Mouse (Mus musculus) G1E-ER4 (cell line): Measurements from ENCODE around the gene Bahd1. TPM values are rescaled to one million over a fixed set of nuclear protein-coding genes. Genes with fewer than 3 reads are reported as not detected.

ENCODE experiments used
- GATA1 ChIP-seq: IDR thresholded peaks from one replicate; pipeline ENCODE4 v1.8.0; 2012; ENCODE audit warnings: low read length, inconsistent platforms
- polyA plus RNA-seq: library from polyadenylated mRNA; stranded (reverse); fragments of >175 nt; gene quantifications from 2 replicates; pipeline ENCODE4 v1.2.3, GENCODE M21; 2012

Bahd1 gene
- polyA plus RNA-seq = 60.4 and 68.6 TPM in 2 replicates

DNA sequence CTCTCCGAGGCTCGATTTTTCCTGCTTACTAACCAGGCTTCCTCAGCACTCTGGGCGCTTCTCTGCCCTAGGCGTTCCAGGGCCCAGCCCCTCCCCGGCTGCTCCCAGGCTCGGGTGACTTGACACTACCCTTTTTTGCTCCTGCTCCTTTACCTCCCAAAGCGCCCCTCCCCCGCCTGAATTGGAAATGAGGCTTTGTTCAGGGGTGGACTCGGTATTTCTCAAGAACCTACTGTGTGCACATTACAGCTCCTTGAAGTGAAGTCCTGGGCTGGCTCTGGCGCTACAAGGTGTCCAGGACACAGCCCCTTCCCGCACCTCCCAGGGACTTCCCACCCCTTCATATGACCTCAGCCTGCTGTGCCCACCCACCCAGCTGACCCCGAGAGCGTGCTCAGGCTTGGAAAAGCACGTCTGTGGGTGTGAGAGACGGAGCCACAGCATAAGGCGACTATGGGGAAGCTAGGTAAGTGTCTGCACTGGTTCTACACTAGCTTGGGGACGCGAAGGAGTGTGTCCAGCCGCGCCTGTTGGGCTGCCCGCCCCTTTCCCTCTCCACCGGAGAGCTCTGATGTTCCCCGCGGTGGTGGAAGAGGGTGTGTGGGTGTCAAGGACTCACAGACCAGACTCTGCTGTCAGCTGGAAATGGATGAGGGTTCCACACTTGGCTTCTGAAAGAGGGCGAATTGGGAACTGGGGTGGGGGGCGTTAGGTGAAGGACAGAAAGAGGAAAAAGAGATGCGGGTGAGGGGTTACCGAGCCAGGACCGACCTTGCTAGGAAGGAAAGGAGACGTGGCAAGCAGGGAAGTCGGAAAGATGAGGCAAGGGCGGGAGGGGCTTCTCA, at the start of gene Bahd1:
Gene Bahd1, plus strand, starts transcription at position 397 of the 845 bp plus-strand sequence.
- TF ChIP-seq GATA1 = no peak

DNA sequence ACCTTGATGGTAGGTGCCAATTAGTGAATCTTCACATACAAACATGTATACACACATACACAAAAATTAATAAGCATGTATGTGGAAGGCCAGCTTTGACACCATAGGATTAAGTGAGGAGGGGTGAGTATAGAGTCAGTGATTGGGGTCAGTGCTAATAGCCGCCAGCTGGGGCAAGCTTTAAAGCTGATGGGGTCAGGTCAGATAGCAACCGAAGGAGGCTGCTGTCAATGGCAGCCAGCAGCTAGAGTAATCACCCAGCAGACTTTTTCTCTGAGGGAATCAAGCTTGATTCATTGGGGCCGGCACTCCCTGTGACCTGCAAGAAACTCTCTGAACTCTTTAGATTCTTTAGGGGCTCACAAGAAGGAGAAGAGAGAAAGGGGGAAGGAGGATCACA, 48.4 kb upstream of the Bahd1 start:
- no peak for TF ChIP-seq GATA1

DNA sequence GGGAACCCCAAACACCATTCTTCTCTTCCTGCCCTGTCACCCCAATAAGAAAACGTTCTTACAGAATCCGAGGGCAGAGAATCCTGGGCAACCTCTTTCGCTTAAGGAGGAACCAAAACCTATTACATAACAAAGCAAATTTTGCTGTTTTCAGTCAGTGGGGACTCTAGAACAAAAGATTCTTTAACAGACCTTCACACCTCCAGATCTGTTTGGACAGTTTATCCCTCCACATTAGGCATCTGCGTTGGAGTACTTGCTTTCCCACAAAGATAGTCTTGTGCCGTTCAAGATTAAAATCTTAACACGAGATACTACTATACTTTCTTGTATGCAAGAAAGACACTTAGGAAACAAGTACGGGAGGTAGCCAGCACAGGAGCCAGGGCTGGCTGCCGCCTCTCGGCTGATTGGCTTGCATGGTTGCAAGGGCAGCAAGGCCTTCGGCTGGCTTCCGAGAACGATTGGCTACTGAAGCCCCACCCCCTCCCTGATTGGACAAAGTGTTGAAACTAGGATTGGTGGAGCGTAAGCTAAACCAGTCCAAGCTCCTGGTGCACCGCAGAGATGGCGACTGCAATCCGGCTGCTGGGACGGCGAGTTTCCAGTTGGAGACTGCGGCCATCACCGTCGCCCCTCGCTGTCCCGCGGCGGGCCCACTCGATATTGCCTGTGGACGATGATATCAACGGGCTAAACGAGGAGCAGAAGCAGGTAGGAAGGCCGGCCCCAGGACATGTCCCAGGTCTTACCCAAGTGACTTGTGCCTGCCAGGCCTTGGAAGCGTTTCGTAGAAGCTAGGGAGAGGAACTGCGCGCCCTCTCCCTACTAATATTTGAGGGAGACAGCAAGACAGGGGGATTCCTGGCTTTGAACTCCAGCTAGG, 38.5 kb upstream of the Bahd1 start, which contains the start of gene Ivd:
Gene Ivd, plus strand, starts transcription at position 501 of the 886 bp plus-strand sequence.
- TF ChIP-seq GATA1 = no peak

DNA sequence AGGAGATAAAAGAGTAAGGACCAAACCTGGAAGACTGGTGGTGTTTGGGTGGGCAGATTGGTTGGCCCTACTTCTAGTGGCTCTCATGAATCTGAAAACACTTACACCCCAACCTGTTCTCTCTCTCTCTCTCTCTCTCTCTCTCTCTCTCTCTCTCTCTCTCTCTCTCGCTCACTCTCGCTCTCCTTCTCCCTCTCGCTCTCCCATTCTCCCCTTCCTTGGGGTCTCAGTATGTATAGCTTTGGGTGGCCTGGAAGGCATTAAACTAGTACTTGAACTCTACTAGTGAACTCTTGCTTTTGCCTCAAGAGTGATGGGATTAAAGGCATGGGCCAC, 37.9 kb upstream of the Bahd1 start:
- no peak for TF ChIP-seq GATA1

DNA sequence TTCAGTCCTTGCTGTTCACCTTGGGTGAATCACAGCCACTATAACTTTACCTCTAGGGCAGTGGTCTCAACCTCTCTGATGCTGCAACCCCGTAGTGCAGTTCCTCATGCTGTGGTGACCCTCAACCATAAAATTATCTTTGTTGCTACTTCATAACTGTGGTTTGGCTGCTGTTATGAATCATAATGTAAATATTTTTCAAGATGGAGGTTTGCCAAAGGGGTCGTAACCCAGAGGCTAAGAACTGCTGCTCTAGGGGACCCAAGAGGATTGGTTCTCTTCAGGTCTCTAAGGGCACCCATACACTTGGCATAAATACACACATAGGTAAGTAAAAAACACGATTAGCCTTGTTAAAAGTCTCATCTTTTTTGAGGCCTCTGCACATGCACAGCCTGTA, 29.6 kb upstream of the Bahd1 start:
- TF ChIP-seq GATA1 = no peak

DNA sequence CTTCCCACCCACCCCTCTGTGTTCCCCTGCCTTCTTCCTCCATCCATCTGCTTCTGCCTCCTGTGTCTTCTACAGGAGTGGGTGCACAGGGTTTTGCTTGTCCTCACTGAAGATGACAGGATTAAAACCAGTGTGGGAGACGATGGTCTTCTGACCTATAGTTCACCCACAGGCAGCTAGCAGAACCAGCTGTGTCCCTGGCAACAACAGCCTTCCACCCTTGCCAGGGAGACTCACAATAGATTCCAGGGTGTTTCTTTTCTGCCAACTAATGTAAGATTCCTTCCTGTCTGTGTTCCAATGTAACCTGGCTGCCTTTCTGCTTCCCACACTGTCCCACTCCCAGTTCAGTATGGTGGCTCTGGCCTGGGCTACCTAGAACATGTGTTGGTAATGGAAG, 29.1 kb upstream of the Bahd1 start:
- TF ChIP-seq GATA1 = no peak

DNA sequence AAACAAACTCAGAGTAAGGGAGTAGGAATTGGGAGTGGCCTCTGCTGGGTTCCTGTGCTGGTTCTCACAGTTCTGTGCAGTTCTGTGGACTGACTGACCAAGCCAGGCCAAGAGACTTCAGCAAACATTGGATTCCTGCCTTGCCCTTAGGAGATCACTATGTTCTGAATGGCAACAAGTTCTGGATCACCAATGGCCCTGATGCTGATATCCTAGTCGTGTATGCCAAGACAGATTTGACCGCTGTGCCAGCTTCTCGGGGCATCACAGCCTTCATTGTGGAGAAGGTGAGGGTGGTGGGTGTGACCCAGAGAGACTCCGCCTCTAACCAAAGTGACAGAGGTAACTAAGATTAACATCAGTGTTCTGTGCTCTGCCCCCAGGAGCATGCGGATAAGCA, 27.2 kb upstream of the Bahd1 start:
- no peak for TF ChIP-seq GATA1

DNA sequence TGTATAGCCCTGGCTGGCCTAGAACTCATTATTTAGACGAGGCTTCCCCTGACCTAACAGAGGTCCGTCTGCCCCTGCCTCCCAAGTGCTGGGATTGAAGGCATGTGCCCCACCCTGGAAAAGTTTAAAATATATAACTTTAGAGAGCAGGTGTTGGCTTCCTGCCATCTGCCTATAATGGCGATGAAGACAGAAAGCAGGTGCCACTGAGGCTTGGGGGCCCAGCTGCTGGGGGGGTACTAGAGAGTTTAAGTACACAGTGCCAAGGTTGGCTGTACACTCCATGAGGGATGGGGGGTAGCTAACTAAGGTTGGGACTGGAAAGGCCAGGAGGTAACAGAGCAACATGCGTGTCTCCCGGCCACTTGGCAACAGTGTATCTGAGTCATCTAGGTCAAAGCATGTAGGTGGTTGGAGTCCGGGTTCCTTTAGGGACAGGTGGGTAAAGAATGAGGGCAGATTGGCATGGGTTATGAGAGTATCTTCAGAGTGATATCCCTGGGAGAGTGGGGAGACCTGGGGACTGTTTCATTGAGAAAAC, 26.2 kb upstream of the Bahd1 start:
- TF ChIP-seq GATA1 = no peak

DNA sequence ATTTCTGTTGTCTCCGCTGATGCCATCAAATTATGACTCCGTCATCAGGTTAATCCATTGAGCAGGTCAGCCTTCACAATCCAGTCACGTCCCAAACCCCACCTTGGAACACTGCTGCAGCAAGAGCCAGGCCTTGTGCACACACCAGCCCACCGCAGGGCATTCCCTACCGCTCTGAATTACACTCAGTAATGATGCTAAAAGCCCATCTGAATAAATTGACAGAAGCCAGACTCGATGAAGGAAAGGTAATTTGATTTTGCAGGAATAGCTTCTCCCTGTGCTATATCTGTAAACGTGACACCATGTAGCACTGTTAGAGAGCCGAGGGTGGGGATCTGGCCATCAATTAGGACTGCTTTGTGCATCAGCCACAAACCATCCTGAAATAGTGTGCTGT, 24.9 kb upstream of the Bahd1 start:
- TF ChIP-seq GATA1 = no peak

DNA sequence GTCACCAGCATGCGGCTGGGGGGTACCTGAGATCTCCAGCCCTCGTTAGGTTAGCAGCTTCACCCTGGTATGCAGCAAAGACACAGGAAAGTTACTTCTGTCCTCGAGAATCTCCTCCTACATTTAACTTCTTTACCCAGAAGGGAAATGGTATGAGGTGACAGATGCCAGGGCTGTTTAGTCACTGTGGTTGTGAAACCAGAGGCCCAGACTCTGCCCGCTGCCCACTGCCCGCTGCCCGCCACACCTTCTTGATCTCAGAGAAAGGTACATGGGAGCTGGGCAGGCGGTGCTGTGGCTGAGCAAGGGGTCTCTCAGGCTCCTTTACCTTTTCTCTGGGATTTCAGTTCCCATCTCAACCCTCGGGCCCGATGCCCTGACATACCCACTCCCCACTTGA, 23.7 kb upstream of the Bahd1 start:
- TF ChIP-seq GATA1 = no peak

DNA sequence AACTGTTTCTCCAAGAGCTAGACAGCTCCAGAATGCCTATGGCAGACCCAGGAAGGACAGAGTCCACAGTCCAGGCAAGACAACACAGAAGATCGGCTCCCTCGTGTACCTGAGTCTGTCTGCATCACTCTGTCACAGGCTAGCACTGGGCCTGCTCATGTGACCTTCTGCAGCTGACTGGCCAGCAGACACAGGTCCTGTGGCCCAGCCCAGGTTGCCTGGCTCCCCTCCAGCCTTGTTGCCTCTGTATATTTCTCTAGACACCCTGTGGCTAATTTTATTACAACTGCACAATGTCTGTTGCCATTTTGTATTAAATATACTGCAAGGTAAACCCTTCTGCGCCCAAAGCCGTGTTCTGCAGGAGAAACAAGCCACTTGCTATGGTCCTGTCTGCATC, 19.2 kb upstream of the Bahd1 start:
- TF ChIP-seq GATA1 = no peak

DNA sequence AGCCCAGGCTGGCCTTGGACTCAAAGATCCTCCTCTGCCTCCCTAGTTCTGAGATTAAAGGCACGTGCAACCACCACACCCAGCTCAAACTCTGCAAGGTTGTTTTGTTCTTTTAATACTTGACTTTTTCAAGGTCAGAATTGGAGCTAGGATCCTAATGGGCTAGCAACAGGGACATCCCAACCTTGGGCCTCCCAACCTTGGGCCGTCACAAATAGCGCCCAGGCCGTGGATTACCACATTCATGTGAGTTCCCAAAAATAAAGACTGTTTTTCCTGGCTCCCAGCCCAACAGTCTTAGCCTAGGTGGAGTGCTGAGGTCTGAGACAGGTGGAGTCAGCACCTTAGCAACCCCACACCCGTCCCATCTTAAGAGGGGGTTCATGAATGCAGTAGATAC, 18.2 kb upstream of the Bahd1 start:
- TF ChIP-seq GATA1 = no peak

DNA sequence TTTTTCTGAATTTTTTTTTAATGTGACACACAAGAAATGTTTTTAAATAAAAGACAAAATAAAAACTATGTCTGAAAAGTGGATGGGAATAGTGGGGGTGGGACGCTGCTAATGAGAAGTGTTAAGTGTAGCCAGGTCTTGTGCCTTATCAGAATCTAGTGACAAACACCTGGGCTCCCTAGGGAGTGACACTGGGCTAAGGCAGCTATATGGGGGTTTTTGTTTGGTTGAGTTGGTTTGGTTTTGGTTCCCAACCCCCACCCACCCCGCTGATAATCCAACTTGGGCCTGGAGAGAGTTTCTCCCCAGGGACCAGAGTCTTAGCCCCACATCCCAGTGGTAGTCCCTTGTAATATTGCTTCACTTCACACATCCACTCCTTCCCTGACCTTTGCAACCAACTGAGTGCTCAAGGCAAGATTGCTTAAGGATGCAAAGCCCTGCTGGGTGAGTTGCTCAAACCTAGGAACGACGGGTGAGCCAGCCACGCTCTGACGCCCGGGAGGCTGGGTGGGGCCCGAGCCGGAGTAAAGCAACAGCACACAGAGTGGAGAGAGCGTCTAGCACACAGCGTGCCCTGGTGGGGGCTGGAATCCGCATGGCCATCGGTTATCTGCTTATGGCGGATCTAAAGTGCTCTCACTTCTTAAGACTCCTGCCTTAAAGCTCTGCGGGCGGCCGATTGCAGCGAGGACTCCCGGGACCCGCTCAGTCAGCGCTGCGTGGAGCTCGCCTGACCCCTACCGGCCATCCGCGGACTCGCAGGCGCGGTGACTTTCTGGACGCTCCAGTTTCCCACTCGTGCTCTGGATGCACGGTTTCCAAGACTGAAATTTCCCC, 17.1 kb upstream of the Bahd1 start:
- TF ChIP-seq GATA1 = no peak

DNA sequence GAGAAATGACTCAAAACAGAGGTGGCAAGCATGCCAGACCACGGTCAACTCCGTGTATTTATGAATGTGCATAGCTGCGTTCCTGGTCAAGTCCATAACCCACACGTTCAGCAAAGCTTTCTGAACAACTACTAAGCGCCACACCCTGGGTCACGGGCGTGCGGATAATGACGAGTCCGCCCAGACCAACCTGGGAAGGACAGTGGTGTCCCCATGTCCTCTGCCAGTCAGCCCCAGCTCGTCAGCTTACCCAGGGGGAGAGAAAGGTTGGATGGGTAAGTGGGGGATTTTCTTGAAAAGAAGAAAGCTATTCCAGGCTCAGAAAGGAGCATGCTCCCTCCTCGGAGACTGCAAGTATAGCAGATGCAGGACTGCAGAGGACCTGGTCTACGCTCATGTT, 12.7 kb upstream of the Bahd1 start:
- no peak for TF ChIP-seq GATA1

DNA sequence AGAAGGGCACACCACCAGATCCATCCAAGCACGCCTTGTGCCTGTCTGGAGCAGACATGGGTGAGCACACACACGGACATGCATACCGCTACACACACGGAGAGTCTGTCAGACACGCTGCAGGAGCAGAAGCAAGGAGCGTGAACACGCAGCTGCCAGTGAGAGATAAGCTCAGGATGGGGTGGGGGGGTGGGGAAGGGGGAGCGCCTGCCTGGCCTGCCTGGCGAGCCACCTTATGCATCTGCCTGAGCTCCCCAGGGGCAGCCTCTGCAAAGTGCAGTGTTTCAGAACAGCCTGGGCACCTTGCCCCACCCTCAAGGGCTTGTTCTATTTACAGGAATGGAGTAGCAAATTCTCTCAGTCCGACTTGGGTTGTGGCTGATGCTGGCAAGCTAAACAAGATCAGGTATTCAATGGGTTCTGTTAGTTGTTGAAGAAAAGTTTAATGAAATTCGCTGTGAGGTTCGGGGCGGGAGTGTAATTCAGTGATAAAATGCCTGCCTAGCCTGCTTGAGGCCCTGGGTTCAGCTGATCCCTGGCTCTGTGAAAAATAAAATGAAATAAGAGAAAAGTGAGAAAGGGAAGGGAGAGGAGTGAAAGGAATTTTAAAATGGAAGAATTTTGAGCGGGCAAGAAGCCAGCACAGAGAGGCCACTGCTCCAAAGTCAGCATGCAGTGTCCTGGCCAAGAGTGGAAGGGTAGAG, 12.2 kb upstream of the Bahd1 start:
- TF ChIP-seq GATA1 = no peak

DNA sequence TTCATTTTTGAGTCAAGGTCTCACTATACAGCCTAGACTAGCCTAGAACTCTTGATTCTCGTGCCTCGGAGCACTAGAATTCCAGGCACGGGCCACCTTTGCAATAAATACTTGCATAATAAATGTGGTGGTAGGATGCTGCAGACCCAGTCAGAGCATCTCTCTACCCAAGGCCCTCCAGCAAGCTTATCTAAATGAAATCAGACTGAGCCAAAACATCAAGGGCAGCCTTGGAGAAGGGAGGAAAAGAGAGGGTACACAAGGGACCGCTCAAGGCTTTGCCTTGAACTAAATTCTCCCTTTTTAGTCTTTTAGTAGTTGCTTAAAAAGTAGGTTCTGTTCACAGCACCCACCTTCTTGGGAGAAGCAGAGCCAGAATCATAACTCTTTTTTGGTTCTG, 9.0 kb upstream of the Bahd1 start:
- no peak for TF ChIP-seq GATA1
